Mouse (Mus musculus): ENCODE measurements around the gene St6gal1.
A peak's percentile ranks its signal among the peaks of the same experiment; 100 is the strongest.

St6gal1 gene

GRCm38 (mm10) chr16:23253620-23254019 is 29.1 kb downstream of the St6gal1 start:
- no peak for DNase-seq

GRCm38 (mm10) chr16:23254062-23254461 is 29.5 kb downstream of the St6gal1 start:
- DNase-seq, result no peak

GRCm38 (mm10) chr16:23256638-23257037 is 32.1 kb downstream of the St6gal1 start:
- DNase-seq, result no peak

- DNase-seq, result no peak
Measured at GRCm38 (mm10) chr16:23258429-23258822, 33.9 kb downstream of the St6gal1 start.

GRCm38 (mm10) chr16:23258823-23259457 is 34.4 kb downstream of the St6gal1 start:
- DNase-seq, result no peak

- DNase-seq, result no peak
Measured at GRCm38 (mm10) chr16:23259580-23259979, 35.0 kb downstream of the St6gal1 start.

- DNase-seq, result no peak
Measured at GRCm38 (mm10) chr16:23262131-23262768, 37.7 kb downstream of the St6gal1 start.

GRCm38 (mm10) chr16:23262846-23263245 is 38.3 kb downstream of the St6gal1 start:
- DNase-seq, result no peak

GRCm38 (mm10) chr16:23264999-23265398 is 40.5 kb downstream of the St6gal1 start:
- no peak for DNase-seq

- no peak for DNase-seq
Measured at GRCm38 (mm10) chr16:23265481-23265880, 40.9 kb downstream of the St6gal1 start.

- DNase-seq, result no peak
Measured at GRCm38 (mm10) chr16:23266293-23266692, 41.8 kb downstream of the St6gal1 start.

GRCm38 (mm10) chr16:23266896-23267295 is 42.4 kb downstream of the St6gal1 start:
- no peak for DNase-seq

GRCm38 (mm10) chr16:23268231-23268630 is 43.7 kb downstream of the St6gal1 start:
- DNase-seq, result no peak

GRCm38 (mm10) chr16:23269056-23269983 is 44.8 kb downstream of the St6gal1 start:
- no peak for DNase-seq

GRCm38 (mm10) chr16:23269984-23270912 is 45.7 kb downstream of the St6gal1 start:
- peak; percentile 36 for DNase-seq

GRCm38 (mm10) chr16:23270913-23271253 is 46.3 kb downstream of the St6gal1 start:
- no peak for DNase-seq

GRCm38 (mm10) chr16:23271746-23272520 is 47.4 kb downstream of the St6gal1 start:
- no peak for DNase-seq

GRCm38 (mm10) chr16:23272521-23273230 is 48.1 kb downstream of the St6gal1 start:
- no peak for DNase-seq

GRCm38 (mm10) chr16:23274005-23274404 is 49.5 kb downstream of the St6gal1 start:
- DNase-seq, result no peak

- no peak for DNase-seq
Measured at GRCm38 (mm10) chr16:23274606-23275310, 50.2 kb downstream of the St6gal1 start.
